Mouse (Mus musculus): ENCODE measurements at regions not wholly inside any gene's neighbourhood (a gene's known extent, or its start where the extent isn't known, plus 50 kb on each side); places are given as distances from the start of the nearest gene placed in this dataset.

DNA sequence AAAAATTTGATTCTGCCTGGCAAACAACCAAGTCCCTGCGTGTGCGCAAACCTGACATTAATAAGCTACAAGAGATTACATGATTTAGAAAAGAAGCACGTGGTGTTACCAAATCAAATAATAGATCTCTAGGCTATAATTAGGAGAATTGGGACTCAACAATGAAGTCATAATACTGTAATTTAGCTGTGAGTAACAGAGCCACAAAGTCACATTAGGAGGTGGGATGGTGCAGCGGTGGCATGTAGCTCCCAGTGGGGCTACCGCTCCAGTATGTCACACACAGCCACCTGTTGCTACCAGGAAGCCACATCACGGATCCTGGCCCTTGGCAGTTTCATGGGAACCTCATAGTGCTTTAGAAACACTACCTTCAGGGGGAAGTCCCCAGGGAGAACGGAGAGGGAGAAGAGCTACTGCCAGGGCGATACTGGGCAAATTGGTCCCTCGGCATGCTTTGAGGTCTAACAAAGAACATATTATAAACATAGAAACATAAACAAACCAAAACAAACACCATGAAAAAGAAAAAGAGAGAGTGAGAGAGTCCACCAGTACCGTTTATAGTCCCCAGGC, 551.2 kb downstream of the Insc start:
- TF ChIP-seq CTCF (IDR thresholded peaks at IDR 0.05) (no peak), POLR2A (IDR thresholded peaks at IDR 0.05; ENCODE audit: insufficient read depth, low read depth, low read length) (no peak), EP300 (IDR thresholded peaks at IDR 0.05; ENCODE audit: insufficient read depth, low read depth, low read length) (no peak)
